Mouse (Mus musculus): ENCODE results near the gene Dnm3. TPM values are rescaled to one million over a fixed set of nuclear protein-coding genes. Genes with fewer than 3 reads are reported as not detected.
A peak's percentile ranks its signal among the peaks of the same experiment; 100 is the strongest.

Dnm3 gene
- polyA plus RNA-seq, 1 experiment from 2014 or later = 1.1 TPM

- Histone ChIP-seq H3K36me3 (no peaks in the 10 kb centered on the region), H3K9me3 (replicated peaks) (no peaks in the 10 kb centered on the region), H3K27ac (ENCODE audit: poor library complexity, severe bottlenecking) (no peak overlapping the region), H3K27me3 (replicated peaks) (no peaks in the 10 kb centered on the region), H3K4me1 (replicated peaks) (peaks cover 8% of the 10 kb centered on the region; the same call in 1 of the 2 replicates), H3K4me3 (no peak overlapping the region), H3K9ac (no peak overlapping the region), H3K4me2 (no peak overlapping the region)
- ATAC-seq (ENCODE audit: insufficient number of reproducible peaks, low FRiP score) = no peak
- WGBS = 83% methylated on average over 8 of the region's 8 CpGs
Measured at GRCm38 (mm10) chr1:162081693-162082372, 396.0 kb downstream of the Dnm3 start.

- Histone ChIP-seq H3K4me3 (no peak overlapping the region), H3K9ac (no peak overlapping the region), H3K9me3 (replicated peaks) (no peaks in the 10 kb centered on the region), H3K4me1 (replicated peaks) (peaks cover 8% of the 10 kb centered on the region; the same call in 1 of the 2 replicates), H3K27me3 (replicated peaks) (no peaks in the 10 kb centered on the region), H3K36me3 (no peaks in the 10 kb centered on the region), H3K4me2 (no peak overlapping the region), H3K27ac (ENCODE audit: poor library complexity, severe bottlenecking) (no peak overlapping the region)
- no peak for ATAC-seq (ENCODE audit: insufficient number of reproducible peaks, low FRiP score)
- WGBS = 83% methylated on average over 7 of the region's 7 CpGs
Measured at GRCm38 (mm10) chr1:162079989-162080388, 397.8 kb downstream of the Dnm3 start.

GRCm38 (mm10) chr1:162077454-162077853 is 400.4 kb downstream of the Dnm3 start:
- H3K4me1 ChIP-seq (replicated peaks) = 0 out of 2 replicates have a peak, but pooled peaks cover 2% of the 10 kb centered on the region
- no peaks in the 10 kb centered on the region for H3K9me3 ChIP-seq (replicated peaks)
- WGBS = 84% methylated on average over 6 of the region's 6 CpGs
- H3K27ac ChIP-seq (ENCODE audit: poor library complexity, severe bottlenecking) = peak overlapping the region; percentile 80
- H3K4me2 ChIP-seq = no peak overlapping the region
- no peaks in the 10 kb centered on the region for H3K27me3 ChIP-seq (replicated peaks)
- no peak overlapping the region for H3K4me3 ChIP-seq
- no peaks in the 10 kb centered on the region for H3K36me3 ChIP-seq
- no peak for ATAC-seq (ENCODE audit: insufficient number of reproducible peaks, low FRiP score)
- no peak overlapping the region for H3K9ac ChIP-seq

GRCm38 (mm10) chr1:162076581-162077001 is 401.2 kb downstream of the Dnm3 start:
- peak overlapping the region; percentile 80 for H3K27ac ChIP-seq (ENCODE audit: poor library complexity, severe bottlenecking)
- H3K36me3 ChIP-seq = no peaks in the 10 kb centered on the region
- 0 out of 2 replicates have a peak, but pooled peaks cover 2% of the 10 kb centered on the region for H3K4me1 ChIP-seq (replicated peaks)
- peak; percentile 55 for ATAC-seq (ENCODE audit: insufficient number of reproducible peaks, low FRiP score)
- whole genome bisulfite sequencing = 50% methylated on average over 10 of the region's 10 CpGs
- H3K27me3 ChIP-seq (replicated peaks) = no peaks in the 10 kb centered on the region
- no peak overlapping the region for H3K4me2 ChIP-seq
- H3K9me3 ChIP-seq (replicated peaks) = no peaks in the 10 kb centered on the region
- H3K4me3 ChIP-seq = no peak overlapping the region
- no peak overlapping the region for H3K9ac ChIP-seq

GRCm38 (mm10) chr1:162075831-162076230 is 402.0 kb downstream of the Dnm3 start:
- no peak for ATAC-seq (ENCODE audit: insufficient number of reproducible peaks, low FRiP score)
- no peaks in the 10 kb centered on the region for H3K9me3 ChIP-seq (replicated peaks)
- H3K9ac ChIP-seq = no peak overlapping the region
- no peak overlapping the region for H3K4me2 ChIP-seq
- no peak overlapping the region for H3K4me3 ChIP-seq
- H3K27me3 ChIP-seq (replicated peaks) = no peaks in the 10 kb centered on the region
- H3K36me3 ChIP-seq = no peaks in the 10 kb centered on the region
- 0 out of 2 replicates have a peak, but pooled peaks cover 2% of the 10 kb centered on the region for H3K4me1 ChIP-seq (replicated peaks)
- WGBS = 78% methylated on average over 10 of the region's 10 CpGs
- peak overlapping the region; percentile 12 for H3K27ac ChIP-seq (ENCODE audit: poor library complexity, severe bottlenecking)

- H3K4me3 ChIP-seq = no peak overlapping the region
- ATAC-seq (ENCODE audit: insufficient number of reproducible peaks, low FRiP score) = no peak
- WGBS = 66% methylated on average over 4 of the region's 4 CpGs
- H3K27ac ChIP-seq (ENCODE audit: poor library complexity, severe bottlenecking) = peak overlapping the region; percentile 12; the same call in 1 of the 2 replicates
- H3K9ac ChIP-seq = no peak overlapping the region
- no peaks in the 10 kb centered on the region for H3K9me3 ChIP-seq (replicated peaks)
- H3K4me1 ChIP-seq (replicated peaks) = 0 out of 2 replicates have a peak, but pooled peaks cover 2% of the 10 kb centered on the region
- no peaks in the 10 kb centered on the region for H3K27me3 ChIP-seq (replicated peaks)
- H3K4me2 ChIP-seq = no peak overlapping the region
- H3K36me3 ChIP-seq = no peaks in the 10 kb centered on the region
Measured at GRCm38 (mm10) chr1:162075416-162075815, 402.4 kb downstream of the Dnm3 start.

- H3K4me2 ChIP-seq = no peak overlapping the region
- H3K27ac ChIP-seq (ENCODE audit: poor library complexity, severe bottlenecking) = no peak overlapping the region
- H3K27me3 ChIP-seq (replicated peaks) = no peaks in the 10 kb centered on the region
- 77% methylated on average over 17 of the region's 17 CpGs for WGBS
- H3K4me1 ChIP-seq (replicated peaks) = 0 out of 2 replicates have a peak, but pooled peaks cover 2% of the 10 kb centered on the region
- no peaks in the 10 kb centered on the region for H3K9me3 ChIP-seq (replicated peaks)
- no peak overlapping the region for H3K9ac ChIP-seq
- no peaks in the 10 kb centered on the region for H3K36me3 ChIP-seq
- ATAC-seq (ENCODE audit: insufficient number of reproducible peaks, low FRiP score) = no peak
- H3K4me3 ChIP-seq = no peak overlapping the region
Measured at GRCm38 (mm10) chr1:162074626-162075410, 403.0 kb downstream of the Dnm3 start.

- Histone ChIP-seq H3K4me3 (no peak overlapping the region), H3K27me3 (replicated peaks) (no peaks in the 10 kb centered on the region), H3K36me3 (no peaks in the 10 kb centered on the region), H3K9me3 (replicated peaks) (no peaks in the 10 kb centered on the region), H3K27ac (ENCODE audit: poor library complexity, severe bottlenecking) (no peak overlapping the region), H3K4me2 (no peak overlapping the region), H3K4me1 (replicated peaks) (0 out of 2 replicates have a peak, but pooled peaks cover 2% of the 10 kb centered on the region), H3K9ac (no peak overlapping the region)
- ATAC-seq (ENCODE audit: insufficient number of reproducible peaks, low FRiP score) = no peak
- WGBS = 79% methylated on average over 7 of the region's 7 CpGs
Measured at GRCm38 (mm10) chr1:162072917-162073578, 404.8 kb downstream of the Dnm3 start.

GRCm38 (mm10) chr1:162053608-162054007 is 424.2 kb downstream of the Dnm3 start:
- no peaks in the 10 kb centered on the region for H3K4me1 ChIP-seq (replicated peaks)
- no peak overlapping the region for H3K4me2 ChIP-seq
- no peak overlapping the region for H3K9ac ChIP-seq
- no peaks in the 10 kb centered on the region for H3K9me3 ChIP-seq (replicated peaks)
- WGBS = 47% methylated on average over 6 of the region's 6 CpGs
- H3K27me3 ChIP-seq (replicated peaks) = no peaks in the 10 kb centered on the region
- no peaks in the 10 kb centered on the region for H3K36me3 ChIP-seq
- ATAC-seq (ENCODE audit: insufficient number of reproducible peaks, low FRiP score) = no peak
- H3K27ac ChIP-seq (ENCODE audit: poor library complexity, severe bottlenecking) = no peak overlapping the region
- H3K4me3 ChIP-seq = no peak overlapping the region

- no peaks in the 10 kb centered on the region for H3K36me3 ChIP-seq
- peak overlapping the region; percentile 28; the same call in 1 of the 2 replicates for H3K27ac ChIP-seq (ENCODE audit: poor library complexity, severe bottlenecking)
- no peak overlapping the region for H3K9ac ChIP-seq
- 73% methylated on average over 7 of the region's 7 CpGs for WGBS
- no peaks in the 10 kb centered on the region for H3K27me3 ChIP-seq (replicated peaks)
- no peaks in the 10 kb centered on the region for H3K4me1 ChIP-seq (replicated peaks)
- no peaks in the 10 kb centered on the region for H3K9me3 ChIP-seq (replicated peaks)
- H3K4me3 ChIP-seq = no peak overlapping the region
- H3K4me2 ChIP-seq = no peak overlapping the region
- ATAC-seq (ENCODE audit: insufficient number of reproducible peaks, low FRiP score) = no peak
Measured at GRCm38 (mm10) chr1:162053186-162053585, 424.6 kb downstream of the Dnm3 start.

- no peaks in the 10 kb centered on the region for H3K4me1 ChIP-seq (replicated peaks)
- H3K9ac ChIP-seq = no peak overlapping the region
- ATAC-seq (ENCODE audit: insufficient number of reproducible peaks, low FRiP score) = no peak
- H3K36me3 ChIP-seq = no peaks in the 10 kb centered on the region
- no peaks in the 10 kb centered on the region for H3K9me3 ChIP-seq (replicated peaks)
- 77% methylated on average over 6 of the region's 6 CpGs for WGBS
- no peak overlapping the region for H3K4me2 ChIP-seq
- no peak overlapping the region for H3K27ac ChIP-seq (ENCODE audit: poor library complexity, severe bottlenecking)
- no peak overlapping the region for H3K4me3 ChIP-seq
- no peaks in the 10 kb centered on the region for H3K27me3 ChIP-seq (replicated peaks)
Measured at GRCm38 (mm10) chr1:162052755-162053154, 425.1 kb downstream of the Dnm3 start.

Measured in heart, embryonic 12.5 days (tissue).